Mouse (Mus musculus) layer of hippocampus, adult 11-12 months (tissue): Measurements from ENCODE around the gene Tnni1.

Source experiments
- DNase-seq: peaks from one replicate; pipeline ENCODE4 v3.0.0; 2022; ENCODE audit warnings: low spot score

The Tnni1 gene

GRCm38 (mm10) chr1:135844481-135844880, 65.2 kb downstream of the Tnni1 start:
- DNase-seq: no peak

GRCm38 (mm10) chr1:135846632-135847031, 67.4 kb downstream of the Tnni1 start:
- no peak for DNase-seq

- DNase-seq: peak; percentile 46
These were observed 67.9 kb downstream of the Tnni1 start for GRCm38 (mm10) chr1:135847139-135847562.

- no peak for DNase-seq
These were observed 68.5 kb downstream of the Tnni1 start for GRCm38 (mm10) chr1:135847611-135848351.

GRCm38 (mm10) chr1:135850722-135851512, 71.7 kb downstream of the Tnni1 start:
- DNase-seq: peak; percentile 54

- peak; percentile 51 for DNase-seq
These were observed 73.0 kb downstream of the Tnni1 start for GRCm38 (mm10) chr1:135852044-135852756.

GRCm38 (mm10) chr1:135853200-135853599, 74.0 kb downstream of the Tnni1 start:
- no peak for DNase-seq

- DNase-seq: no peak
These were observed 75.5 kb downstream of the Tnni1 start for GRCm38 (mm10) chr1:135854591-135855343.

- no peak for DNase-seq
These were observed 76.1 kb downstream of the Tnni1 start for GRCm38 (mm10) chr1:135855344-135855687.

- DNase-seq: no peak
These were observed 76.8 kb downstream of the Tnni1 start for GRCm38 (mm10) chr1:135856070-135856469.

GRCm38 (mm10) chr1:135857137-135857775, 78.0 kb downstream of the Tnni1 start:
- DNase-seq: no peak

GRCm38 (mm10) chr1:135858533-135858932, 79.3 kb downstream of the Tnni1 start:
- no peak for DNase-seq
